Mouse (Mus musculus) NIH3T3 (cell line): ENCODE measurements at regions not wholly inside any gene's neighbourhood (a gene's known extent, or its start where the extent isn't known, plus 50 kb on each side); places are given as distances from the start of the nearest gene placed in this dataset.

Experiments
- DNase-seq: peaks from one replicate; pipeline ENCODE4 v3.0.0-alpha.2; 2012; ENCODE audit warnings: low read depth

DNA sequence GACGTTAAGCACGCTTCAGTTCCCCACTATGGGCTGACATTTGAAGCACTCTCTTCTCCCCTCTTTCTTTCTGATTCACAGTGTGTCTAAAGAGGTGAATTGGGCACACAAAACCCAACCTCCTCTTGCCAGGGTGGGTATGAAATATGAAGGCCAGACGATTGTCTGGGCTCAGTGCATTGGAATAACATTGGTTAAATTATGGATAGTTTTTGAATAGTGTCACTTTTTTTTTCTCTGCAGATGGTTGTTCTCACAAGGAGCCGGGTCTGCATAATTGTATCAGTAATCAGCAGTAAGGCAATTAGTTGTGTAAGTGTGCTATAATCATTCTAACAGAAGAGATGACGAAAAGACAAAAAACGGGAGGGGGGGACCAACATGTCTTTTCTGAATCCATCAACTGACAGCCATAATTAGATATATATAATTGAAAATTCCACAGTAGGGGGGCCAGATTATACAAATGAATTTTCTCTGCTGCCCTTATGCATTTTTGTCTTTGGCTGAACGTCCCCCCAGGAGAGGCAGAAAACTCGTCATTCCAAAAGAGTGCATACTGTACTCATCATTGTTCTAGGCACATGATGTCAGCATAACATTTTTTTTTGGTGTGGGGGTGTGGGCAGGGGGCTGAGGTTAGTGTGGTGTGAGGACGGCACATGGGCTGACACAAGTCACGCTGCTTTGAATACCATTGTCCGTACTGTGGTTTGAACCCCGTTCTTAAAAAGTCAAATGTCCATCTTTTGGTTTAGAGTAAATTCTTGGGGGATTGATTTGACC lies 280.7 kb upstream of the Sall1 start:
- no peak for DNase-seq

DNA sequence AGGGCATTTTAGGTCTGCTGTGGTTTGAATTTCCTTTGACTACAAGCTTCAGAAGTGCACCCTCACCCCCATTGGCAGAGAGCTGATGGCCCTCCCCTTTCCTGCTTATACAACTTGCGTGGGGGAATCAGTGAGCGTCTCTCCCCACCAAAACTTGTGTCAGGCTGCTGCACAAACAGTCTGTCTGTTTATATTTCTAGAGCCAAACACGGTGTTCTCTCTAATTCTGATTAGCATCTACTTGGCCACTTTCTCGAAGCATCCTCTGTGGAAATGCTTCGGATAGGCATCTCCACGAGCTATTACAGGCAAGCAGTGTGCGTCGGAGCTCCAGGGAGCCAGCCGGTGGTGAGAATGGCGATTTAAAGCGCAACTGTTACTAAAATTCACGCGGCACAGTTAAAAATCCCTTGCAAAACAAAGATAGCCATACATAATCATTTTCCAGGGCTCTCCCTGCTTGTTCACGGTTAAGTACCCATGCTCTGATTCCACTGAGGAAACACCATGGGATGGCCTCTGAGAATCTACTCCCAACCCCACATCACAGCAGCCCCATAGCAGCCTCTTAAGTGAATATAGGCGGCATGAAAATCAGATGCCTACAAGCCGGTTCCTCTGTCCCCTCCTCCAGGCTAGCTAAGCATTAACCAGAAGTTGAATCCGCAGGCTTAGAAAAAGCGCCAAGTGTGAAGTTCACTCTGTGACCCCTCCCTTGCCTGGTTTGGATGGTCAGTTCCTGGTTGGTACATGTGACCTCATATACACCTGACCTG lies 273.7 kb upstream of the Sall1 start:
- no peak for DNase-seq

DNA sequence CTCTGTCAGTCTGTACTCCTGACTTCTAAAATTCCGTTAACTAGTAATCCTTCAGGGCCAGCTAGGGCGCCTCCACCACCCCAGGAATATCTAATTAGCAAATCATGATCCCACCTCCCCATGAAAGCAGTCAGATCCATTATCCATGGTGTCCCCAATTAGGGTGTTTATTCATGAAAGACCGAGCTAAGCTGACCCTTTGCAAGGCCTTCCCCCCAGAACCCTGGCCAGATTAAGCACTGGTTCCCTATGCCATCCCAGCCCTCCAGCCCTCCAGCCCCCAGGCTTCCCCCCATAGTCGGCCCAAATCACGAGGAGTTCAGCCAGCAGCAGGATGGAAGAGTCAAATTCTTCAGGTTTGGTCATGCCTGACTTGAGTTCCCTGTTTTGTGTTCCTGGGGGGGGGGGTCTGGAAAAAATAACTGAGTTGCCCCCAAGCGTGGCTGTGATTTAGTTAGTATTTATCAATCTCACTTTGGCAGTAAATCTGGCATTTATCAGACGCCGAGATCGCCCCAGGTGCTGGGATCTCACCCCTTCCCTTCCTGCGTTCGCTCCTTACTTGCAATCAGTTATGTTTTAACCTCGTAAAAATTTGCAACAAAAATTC lies 272.7 kb upstream of the Sall1 start:
- DNase-seq, result no peak

DNA sequence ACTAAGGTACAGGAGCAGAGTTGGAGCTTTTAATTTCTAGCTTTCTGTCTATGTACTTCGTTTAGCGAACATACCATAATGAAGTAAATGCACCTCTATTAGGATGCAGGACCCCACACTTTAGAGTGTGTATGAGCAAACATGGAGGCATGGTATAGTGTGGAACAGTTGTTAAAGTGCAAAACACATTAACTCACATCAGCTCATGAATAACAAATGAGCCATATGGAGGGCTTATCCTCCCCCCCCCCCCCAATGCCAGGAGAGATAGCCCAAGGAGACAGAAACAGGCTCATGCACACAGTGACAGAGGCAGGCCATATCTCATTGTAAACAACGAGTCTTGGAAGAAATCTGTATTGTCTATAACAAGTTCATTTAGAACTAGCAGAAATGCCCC lies 270.9 kb upstream of the Sall1 start:
- no peak for DNase-seq

DNA sequence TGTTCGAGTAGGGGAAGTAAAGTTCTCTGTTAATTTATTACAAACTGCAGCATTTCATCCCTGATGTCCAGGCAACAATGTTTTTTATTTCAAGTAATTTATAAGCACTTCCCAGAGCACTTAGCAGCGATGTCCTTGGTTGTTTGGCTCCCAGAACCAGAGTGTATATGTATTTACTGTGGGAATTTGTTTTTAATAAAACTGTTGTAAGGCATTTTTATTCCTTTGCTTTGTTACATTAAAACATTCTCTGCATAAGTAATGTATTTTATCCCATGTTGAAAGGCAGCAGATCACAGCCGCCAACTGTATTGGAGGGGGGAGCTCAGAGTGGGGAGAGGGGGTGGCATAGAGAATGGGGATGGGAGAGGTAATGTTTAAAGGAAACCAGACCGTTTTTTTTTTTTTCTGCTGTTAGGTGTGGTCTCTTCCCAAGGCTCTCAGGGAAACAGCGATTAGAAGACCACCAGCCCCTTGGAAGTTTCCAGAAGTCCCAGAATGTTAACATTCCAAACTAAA lies 266.8 kb upstream of the Sall1 start:
- no peak for DNase-seq

DNA sequence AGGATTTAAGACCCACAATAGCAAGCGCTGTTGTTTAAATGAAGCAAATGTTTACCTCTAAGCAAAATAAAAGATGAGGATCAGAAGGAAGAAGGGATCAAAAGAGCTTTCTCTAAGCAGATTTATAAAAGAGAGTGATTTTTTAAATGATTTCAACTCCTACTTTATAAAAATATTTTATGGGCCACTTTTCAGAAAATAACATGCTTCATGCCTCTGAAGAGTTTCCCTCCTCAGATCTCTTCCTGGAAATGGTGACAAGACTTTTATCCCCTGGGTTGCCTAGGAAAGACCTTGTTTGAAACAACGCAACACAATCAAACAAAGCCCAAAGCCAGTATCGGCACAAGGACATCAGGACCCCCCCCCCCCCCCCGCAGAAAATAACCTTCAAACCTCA lies 265.6 kb upstream of the Sall1 start:
- DNase-seq, result no peak

DNA sequence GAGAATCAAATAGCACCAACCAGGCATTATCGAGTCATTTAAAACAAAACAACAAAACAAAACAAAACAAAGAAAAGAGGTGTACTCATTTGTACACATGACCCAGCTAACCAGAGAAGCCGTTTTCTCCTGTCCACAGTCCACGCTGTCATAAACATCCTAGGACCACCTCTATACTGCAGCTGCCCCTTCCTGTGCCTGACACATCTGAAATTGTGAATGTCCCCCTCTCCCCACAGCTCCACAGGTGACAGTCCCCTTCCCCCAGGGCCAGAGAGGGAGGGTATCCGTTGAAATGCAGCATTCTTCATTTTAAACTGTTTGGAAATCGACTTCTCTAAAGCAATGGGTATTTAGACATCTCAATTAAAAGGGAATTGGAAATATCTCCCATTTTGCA lies 265.0 kb upstream of the Sall1 start:
- DNase-seq, result no peak

DNA sequence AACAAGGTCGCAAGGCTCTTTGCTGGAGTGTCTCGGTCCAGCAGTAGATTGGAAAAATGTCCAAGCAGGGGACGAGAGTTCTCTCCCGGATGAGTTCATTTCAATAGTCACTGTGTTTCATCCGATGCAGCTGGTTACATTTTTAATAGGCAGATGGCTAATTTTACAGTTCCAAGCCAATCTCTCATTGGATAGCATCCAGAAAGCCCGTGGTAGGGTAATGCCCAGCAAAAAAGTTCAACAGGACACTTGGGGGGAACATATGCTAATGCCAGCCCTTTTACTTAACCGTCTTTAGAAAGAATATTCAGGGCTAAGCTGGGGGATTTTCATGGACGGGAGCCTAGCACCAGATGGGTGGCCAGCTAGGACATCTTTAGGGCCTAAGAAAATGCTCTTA lies 264.6 kb upstream of the Sall1 start:
- no peak for DNase-seq

DNA sequence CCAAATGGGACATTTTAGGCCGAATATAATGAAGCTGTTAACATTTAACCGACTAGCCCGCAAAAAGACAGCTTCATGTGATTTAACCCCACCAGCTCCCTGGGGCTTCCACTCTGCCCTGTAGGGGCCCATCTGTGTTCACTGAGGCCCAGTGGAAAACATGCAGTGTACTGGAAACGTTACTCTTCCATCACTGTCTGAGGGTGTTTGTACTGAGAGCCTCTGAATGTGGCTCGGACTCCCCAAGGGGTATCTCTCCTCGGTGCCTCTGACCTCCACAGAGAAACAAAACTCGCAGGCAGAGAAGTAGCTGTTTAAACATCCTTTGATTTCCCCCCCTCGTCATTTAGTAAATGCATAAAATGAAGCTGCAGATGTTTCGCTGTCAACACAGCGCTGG lies 263.6 kb upstream of the Sall1 start:
- DNase-seq, result no peak

DNA sequence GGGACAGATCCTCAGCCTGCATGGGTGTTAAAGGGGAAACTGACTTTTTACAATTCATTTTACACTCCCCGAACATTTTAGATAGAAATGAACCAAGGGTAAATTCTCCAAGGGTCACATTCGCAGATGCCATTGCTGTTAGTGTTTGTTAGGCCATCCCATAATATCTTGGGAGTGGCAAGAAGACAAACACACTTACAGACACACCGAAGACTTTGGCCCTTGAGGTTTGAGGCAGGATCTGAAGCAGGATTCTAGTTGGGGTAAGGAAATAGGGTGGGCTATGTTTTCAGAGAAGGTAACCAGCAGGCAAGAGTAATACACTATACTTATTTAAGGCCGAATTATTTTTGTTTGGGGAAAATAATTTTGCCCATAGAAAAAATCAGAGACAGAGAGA lies 263.1 kb upstream of the Sall1 start:
- DNase-seq, result no peak

DNA sequence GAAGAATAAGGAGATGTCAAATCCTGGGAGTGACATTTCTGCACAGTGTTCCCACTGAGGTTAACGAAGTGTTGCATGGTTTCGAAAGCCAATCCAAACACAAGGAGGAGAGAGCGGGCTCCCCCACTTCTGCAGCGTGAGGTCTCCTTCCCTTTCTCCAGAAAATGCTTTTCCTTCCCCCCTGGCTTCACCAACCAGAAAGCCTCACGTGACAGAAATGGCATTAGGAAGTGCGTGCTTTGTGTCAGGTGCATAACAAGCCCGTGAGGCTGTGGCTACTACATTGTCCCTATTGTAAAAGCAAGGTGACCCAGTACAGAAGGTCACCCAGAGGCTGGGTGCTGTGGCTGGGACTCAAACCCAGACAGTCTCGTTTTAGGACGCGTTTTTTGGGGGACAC lies 260.2 kb upstream of the Sall1 start:
- no peak for DNase-seq

DNA sequence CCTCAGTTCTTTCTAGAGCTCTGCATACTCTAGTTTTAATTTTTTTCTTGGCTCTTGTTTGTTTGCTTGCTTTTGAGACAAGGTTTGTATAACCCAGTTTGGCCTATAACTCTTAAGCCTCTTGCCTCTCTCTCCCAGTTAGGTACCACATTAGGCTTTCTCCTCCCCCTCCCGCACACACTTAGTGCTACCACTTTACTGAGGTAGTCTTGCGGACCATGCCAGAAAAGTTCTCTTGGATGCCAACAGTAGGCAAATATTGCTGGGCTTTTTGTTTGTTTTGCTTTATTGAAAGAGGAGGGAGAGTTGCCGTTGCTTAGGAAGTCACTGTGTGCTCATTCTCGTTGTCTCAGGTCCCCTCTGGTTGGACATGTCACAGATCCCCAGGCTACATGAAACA lies 259.4 kb upstream of the Sall1 start:
- DNase-seq, result no peak

DNA sequence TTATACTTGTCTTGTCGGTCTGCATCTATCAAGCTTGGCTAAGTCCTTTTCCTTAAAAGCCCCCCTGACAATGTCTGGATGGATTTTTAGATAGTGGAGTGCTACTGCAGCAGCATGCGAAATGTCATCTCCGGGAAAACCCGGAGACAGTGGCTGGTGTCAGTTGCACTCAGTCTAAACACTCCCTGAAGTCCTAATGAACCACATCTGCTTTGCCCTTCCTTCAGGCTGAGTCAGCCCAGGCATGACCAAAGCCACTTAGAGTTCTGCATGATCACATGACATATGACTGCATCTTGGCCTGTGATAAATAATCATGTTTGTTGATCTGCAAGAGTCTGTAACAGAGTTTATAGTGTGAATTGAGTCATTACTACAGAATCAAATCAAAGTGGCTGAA lies 255.7 kb upstream of the Sall1 start:
- peak; percentile 3 for DNase-seq

DNA sequence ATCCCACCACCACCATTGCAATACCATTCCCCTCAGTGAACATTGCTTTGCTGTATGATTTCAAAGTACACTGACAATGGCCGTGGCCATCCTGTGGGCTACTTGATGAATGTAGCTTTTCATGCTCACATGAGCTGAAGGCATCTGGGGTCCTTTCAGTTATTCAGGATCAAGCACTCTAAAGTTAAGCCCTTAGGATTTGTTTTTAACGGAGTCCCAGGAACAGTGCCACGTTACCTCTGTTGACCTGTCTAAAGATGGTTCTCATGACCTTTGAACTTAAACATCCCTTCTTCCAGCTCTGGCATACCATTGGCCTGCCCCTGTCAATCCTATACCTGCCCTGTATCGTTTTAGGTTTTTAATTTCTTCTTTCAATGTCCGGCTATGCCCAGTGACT lies 251.7 kb upstream of the Sall1 start:
- no peak for DNase-seq

DNA sequence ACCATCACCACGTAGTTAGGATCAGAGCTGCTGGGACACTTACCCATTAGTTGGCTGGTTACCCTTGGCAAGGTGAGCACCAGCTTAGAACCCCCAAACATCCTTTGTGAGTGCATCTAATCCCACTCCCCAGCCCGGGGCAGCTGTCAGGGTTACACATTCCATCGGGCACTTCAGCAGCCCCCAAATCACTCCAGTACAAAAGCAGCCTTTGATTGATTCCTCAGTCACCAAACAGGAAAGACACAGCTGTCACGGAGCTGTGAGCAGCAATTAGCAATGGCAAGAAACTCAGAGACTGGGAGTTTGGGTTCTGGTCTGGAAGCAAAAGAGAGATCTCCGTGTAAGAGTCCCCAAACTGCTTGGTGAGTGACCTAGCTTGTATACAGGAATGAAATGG lies 245.1 kb upstream of the Sall1 start:
- DNase-seq, result no peak

DNA sequence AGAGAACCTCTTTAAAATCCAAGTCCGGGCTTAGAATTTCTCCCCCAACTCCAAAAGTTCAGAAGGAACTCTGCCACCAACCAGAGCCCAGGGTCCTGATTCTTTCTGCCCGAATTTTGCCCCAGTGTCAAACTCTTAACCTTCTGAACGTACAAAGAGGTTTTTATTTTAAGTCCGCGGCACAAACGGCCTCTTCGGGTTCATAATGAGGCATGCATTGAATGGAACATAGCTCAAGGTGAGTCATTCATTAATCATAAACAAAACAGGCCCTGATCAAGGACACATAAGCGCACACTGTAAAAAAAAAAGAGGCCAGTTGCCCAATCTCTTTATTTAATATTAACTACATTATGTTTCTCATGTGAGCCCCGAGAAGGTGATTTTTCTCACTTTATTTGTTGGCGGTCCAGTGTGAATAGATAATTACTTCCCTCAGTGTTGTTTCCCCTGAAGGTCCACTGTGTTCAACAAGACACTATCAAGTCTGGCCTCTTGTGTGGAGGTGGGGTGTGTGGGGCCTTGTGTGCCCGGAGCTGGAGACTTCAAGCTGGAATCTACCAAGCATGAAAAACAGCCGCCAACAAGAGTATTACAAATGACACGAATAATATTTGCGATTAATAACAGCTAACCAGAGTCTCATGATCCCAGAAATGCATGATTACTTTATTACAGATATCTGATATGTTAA lies 241.1 kb upstream of the Sall1 start:
- no peak for DNase-seq

DNA sequence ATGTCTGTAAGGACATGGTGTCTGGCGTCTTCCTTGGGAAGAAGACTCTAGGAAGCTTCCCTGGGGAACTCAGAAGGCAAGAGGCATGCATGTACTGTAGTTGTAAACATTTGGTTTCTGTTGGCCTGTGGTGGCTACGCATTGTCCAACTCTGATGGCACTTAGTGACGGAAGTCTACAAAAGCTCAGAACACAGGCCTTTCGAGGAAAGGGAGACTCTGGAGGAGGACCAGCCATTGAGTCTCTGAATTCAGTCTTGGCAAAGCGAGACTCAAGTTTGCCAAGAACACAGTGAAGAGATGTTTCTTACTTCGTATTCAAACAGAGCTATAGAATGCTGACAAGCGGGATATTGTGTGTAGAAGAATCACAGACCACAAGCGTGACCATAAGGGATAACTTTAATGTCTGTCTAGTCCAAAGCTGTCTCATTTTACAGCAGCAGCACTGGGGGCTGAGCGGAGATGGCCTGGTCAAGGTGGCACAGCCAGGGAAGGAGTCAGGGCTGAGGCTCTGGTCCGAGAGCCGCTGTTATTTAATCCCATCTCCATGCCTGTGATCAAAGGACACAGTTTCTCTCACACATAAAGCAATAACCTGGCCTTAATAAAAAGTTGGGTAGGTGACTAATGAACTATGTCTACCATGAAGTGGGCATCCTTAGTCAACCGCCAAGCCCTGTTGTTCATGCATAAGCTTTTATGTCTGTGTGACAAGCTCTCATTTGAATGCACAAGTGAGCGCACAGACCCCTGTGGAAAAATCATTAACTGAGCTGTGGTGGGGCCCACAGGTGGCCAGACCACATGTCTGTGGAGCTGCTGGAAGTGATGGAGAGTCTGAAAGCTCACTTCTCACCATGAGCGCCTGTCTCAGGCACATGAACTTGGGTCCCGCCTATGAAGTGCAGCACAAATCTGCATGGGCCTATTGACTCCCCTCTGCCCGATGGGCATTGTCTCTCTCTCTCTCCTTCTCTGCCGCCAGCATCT lies 239.4 kb upstream of the Sall1 start:
- no peak for DNase-seq

DNA sequence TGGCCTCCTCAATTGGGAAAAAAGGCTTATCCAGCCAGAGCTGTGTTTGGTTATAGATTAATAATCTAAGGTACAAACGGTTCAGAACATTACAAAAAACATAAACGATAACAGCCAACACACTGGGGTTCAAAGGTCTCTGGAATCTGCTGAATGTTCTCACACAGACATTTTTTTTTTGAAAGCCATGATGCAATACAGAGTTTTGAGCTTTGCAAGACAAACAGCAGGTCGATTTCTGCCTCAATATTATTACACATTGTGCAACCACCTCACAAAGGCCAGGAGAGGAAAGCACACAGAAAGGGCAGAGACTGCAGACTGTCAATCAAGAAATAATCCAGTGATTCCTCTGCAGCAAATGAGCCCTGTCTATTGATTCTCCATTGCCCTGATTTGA lies 235.9 kb upstream of the Sall1 start:
- no peak for DNase-seq

DNA sequence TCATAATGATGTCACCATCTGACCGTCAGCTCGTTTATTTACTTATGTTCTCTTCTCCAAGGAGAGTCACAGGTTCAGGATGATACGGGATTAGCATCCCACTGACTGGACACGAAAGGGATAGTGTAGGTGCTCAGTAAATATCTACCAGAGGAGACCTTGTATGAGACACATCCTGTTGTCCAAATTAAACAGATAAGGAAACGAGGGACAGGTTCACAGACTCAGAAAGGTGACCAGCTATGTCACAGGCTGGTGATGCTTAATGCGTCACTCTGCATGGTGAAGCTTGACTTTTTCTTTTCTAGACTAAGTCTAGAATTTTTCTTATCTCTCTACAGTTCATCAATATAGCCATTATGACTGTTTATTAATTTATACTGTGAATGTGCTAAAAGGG lies 235.2 kb upstream of the Sall1 start:
- DNase-seq, result no peak

DNA sequence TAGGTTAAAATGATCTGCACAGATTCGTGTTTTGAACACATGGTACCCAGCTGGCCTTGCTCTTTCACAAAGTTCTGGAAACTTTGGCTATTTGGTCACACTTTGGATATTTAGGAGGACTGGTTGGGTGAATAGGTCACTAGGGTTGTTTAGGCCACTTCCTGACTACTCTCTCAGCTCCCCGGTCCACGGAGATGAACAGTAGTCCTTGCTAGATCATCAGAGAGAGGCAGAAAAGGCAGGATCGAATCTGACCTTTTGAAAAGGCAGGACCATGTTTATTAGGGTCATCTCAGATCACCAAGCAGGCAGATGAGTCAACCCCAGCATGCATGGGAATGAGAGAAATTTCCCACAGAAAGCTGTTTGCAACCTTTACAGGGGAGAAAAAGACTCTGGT lies 229.3 kb upstream of the Sall1 start:
- DNase-seq, result no peak

DNA sequence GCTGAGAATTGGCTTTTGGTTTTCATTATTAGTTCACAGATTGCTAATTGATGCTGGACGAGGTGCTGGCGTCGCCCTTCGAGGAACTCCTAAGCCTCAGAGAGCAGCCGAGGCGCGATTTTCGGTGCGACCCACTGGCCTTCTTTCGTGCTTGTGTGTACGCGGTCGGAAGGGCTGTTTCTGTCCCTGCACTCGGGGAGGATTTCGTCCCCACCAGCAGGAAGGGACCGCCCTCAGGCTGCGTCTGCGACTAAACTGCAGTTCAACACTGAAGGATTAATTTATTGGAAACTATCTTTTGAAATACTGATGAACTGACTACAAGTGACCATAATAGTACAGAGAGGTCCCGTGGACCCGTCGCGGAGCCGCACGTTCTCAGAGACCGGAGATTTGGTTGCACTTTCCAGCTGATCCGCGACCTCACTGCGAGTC lies 228.4 kb upstream of the Sall1 start:
- DNase-seq, result no peak
